Mouse (Mus musculus) stomach, postnatal 0 days (tissue): Measurements from ENCODE around the gene Ate1.

Experiments used
- CTCF ChIP-seq: IDR thresholded peaks from 2 replicates; pipeline ENCODE4 v1.5.1; 2016; ENCODE audit warnings: antibody characterized with exemption, low read depth, mild to moderate bottlenecking, moderate library complexity
- EP300 ChIP-seq: optimal IDR thresholded peaks from 2 replicates; pipeline ENCODE3; 2016; ENCODE audit warnings: antibody characterized with exemption

DNA sequence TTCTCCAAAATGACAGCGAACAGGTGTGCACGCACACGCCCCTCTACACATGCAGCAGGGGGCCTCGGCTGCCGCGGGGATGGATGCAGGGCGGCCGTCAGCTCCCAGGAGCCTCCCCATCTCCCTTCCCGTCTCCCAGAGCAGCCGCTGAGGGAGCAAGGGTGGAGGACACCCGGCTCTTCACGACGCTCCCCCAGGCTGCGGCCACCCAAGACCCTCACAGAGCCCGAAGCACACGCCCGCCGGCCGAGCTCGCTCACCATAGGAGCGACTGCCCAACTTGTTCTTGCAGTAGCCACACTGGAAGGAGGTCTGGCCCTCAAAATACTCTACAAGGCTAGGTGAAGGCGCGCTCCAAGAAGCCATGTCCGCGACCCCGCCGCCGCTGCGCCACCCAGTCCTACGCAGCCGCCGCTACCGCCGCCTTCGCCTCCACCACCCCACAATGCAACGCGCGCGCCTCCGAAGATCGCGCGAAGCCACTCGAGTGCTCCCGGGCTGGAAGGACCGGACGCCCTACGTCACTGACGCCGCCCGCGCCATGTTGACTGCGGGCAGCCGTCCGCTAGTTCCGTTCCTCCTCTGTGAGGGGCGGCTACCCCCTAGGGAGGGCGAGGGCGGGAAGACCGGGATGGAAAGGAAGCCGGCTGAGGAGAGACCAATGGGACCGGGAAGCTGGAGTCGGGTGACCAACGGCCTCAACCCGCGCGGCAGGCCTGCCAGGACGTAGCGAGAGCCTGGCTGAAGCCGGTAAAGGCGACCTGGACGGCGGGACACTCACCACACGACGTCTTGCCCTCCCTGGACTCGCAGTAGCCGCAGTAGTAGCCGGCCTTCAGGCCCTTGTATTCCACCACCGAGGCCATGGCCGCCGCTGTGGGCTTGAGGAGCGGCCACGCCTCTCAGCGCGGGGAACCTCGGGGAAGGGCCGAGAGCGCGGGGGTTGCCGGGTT lies 797 bp downstream of the Ate1 start:
- TF ChIP-seq CTCF (peak; percentile 9; the same call in 1 of the 2 replicates), EP300 (peak; percentile 2)
